Mouse (Mus musculus) central nervous system, embryonic 14 days (tissue): ENCODE results near the gene Phox2b. TPM values are rescaled to one million over a fixed set of nuclear protein-coding genes. Genes with fewer than 3 reads are reported as not detected.

Experiments
- polyA plus RNA-seq: library from polyadenylated mRNA; depleted of rRNA; stranded (reverse); fragments of >200 nt; gene quantifications from 2 replicates; pipeline ENCODE4 v1.2.3, GENCODE M21; 2012; rRNA removed

Phox2b gene
- polyA plus RNA-seq, result 6.0 and 13.0 TPM in 2 replicates

DNA sequence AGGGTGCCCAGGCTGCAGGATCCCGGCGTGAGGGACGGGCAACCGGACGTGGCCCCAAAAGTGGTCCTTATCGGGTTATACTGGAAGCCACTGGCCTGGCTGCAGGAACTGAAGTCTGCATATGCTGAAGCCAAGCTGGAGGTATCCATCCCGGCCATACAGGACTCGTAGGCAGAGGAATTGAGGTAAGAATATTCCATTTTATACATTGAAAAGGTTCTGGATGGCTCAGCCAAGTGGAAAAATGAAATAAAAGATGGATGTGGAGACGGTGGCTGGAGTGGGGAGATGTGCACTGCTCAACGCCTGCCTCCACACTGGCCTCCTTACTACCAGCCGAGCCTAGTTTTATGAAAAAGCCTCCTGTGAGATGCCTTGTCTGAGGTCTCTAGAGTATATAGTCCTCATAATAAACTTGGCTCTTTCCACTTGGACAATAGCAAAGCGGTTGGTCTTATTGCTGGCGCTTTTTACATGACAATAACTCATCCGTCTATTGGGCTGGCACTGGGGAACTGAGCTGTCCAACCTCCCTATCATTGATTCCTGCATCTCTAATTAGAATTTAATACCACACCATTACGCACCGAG is at the start of gene Phox2b:
Phox2b (minus strand) TSS at position 569 of the 591 bp plus-strand sequence.

Other genes starting within 250 kb of the Phox2b start
- gene Tmem33, start 161.3 kb upstream of the Phox2b start, polyA plus RNA-seq, result 52.1 and 57.2 TPM in 2 replicates
- 66.9 and 67.8 TPM in 2 replicates for gene Slc30a9, start 207.7 kb upstream of the Phox2b start, polyA plus RNA-seq